ENCODE assay signal across 8 mouse cellular contexts in genomic region chr4:149049351-149050159, GRCm38 (mm10). TPM values are rescaled to one million over a fixed set of nuclear protein-coding genes. Genes with fewer than 3 reads are reported as not detected.
A peak's percentile ranks its signal among the peaks of the same experiment; 100 is the strongest.
DNase-seq lines count a peak whose midpoint lies in the region; ATAC-seq and TF ChIP-seq lines count a peak whose summit lies in the region.

No protein-coding gene starts in this region.

- peak; percentile 17 for DNase-seq in gastrocnemius, adult 18-20 months (ENCODE audit: low spot score)
- DNase-seq in gastrocnemius, postnatal 36 days, result no peak
- DNase-seq in embryonic facial prominence, embryonic 14.5 days (ENCODE audit: low spot score), result peak; percentile 55
- no peak for DNase-seq in liver, postnatal 0 days
- no peak for DNase-seq in left cerebral cortex, adult 18-20 months (ENCODE audit: low spot score in 2 of 2)
- no peak for DNase-seq in layer of hippocampus, postnatal 36 days

- intact Hi-C loops in gastrocnemius, postnatal 36 days (cut with DNase I), result no loop called here

- TF ChIP-seq EP300 in liver, postnatal 0 days (IDR thresholded peaks at IDR 0.05; ENCODE audit: low read depth), result no peak

- H3K9me3 ChIP-seq in embryonic facial prominence, embryonic 14.5 days (ENCODE audit: control insufficient read depth, low read length), result no peaks in the 10 kb centered on the region
- no peaks in the 10 kb centered on the region for H3K9me3 ChIP-seq in hindbrain, embryonic 16.5 days (ENCODE audit: control insufficient read depth, low read length)
- no peaks in the 10 kb centered on the region for H3K9me3 ChIP-seq in liver, postnatal 0 days (ENCODE audit: low read length)
- no peaks in the 10 kb centered on the region for H3K9me3 ChIP-seq in neural tube, embryonic 14.5 days (ENCODE audit: control insufficient read depth, low read length)

- peak; percentile 58 for ATAC-seq in embryonic facial prominence, embryonic 14.5 days (ENCODE audit: low read depth)
- ATAC-seq in hindbrain, embryonic 16.5 days, result peak; percentile 49; the same call in 1 of the 2 replicates
- no peak for ATAC-seq in liver, postnatal 0 days
- ATAC-seq in neural tube, embryonic 14.5 days (ENCODE audit: low read depth), result peak; percentile 44; the same call in 1 of the 2 replicates

- H3K27ac ChIP-seq in embryonic facial prominence, embryonic 14.5 days (replicated peaks; ENCODE audit: low read depth, low read length), result no peak overlapping the region; the same call in 1 of the 2 replicates
- no peak overlapping the region for H3K27ac ChIP-seq in hindbrain, embryonic 16.5 days (ENCODE audit: low read depth, low read length)
- no peak overlapping the region for H3K27ac ChIP-seq in liver, postnatal 0 days (ENCODE audit: low read depth)
- no peak overlapping the region; the same call in 1 of the 2 replicates for H3K27ac ChIP-seq in neural tube, embryonic 14.5 days (ENCODE audit: low read depth, low read length)

- H3K9ac ChIP-seq in embryonic facial prominence, embryonic 14.5 days (ENCODE audit: low read depth, low read length), result no peak overlapping the region
- H3K9ac ChIP-seq in hindbrain, embryonic 16.5 days (ENCODE audit: low read depth, low read length), result no peak overlapping the region
- no peak overlapping the region for H3K9ac ChIP-seq in liver, postnatal 0 days (replicated peaks)
- no peak overlapping the region for H3K9ac ChIP-seq in neural tube, embryonic 14.5 days (replicated peaks; ENCODE audit: low read depth, low read length)

- no peak overlapping the region for H3K4me3 ChIP-seq in embryonic facial prominence, embryonic 14.5 days (ENCODE audit: low read depth, low read length)
- no peak overlapping the region for H3K4me3 ChIP-seq in hindbrain, embryonic 16.5 days (ENCODE audit: low read length)
- H3K4me3 ChIP-seq in liver, postnatal 0 days (ENCODE audit: low read depth, low read length), result no peak overlapping the region
- no peak overlapping the region for H3K4me3 ChIP-seq in neural tube, embryonic 14.5 days (ENCODE audit: low read depth, low read length)

- TF ChIP-seq CTCF in liver, postnatal 0 days (IDR thresholded peaks at IDR 0.05; ENCODE audit: low read depth), result no peak

- peaks cover 17% of the 10 kb centered on the region for H3K4me1 ChIP-seq in embryonic facial prominence, embryonic 14.5 days (ENCODE audit: control insufficient read depth, insufficient read depth, low read length)
- H3K4me1 ChIP-seq in hindbrain, embryonic 16.5 days (ENCODE audit: control insufficient read depth, insufficient read depth, low read depth, low read length), result peaks cover 18% of the 10 kb centered on the region
- H3K4me1 ChIP-seq in liver, postnatal 0 days (ENCODE audit: insufficient read depth), result peaks cover 8% of the 10 kb centered on the region
- H3K4me1 ChIP-seq in neural tube, embryonic 14.5 days (ENCODE audit: control insufficient read depth, insufficient read depth, low read length), result peaks cover 36% of the 10 kb centered on the region

- H3K27me3 ChIP-seq in embryonic facial prominence, embryonic 14.5 days (replicated peaks; ENCODE audit: control insufficient read depth, insufficient read depth, low read length), result no peaks in the 10 kb centered on the region
- H3K27me3 ChIP-seq in hindbrain, embryonic 16.5 days (replicated peaks; ENCODE audit: control insufficient read depth, insufficient read depth, low read length), result no peaks in the 10 kb centered on the region
- H3K27me3 ChIP-seq in liver, postnatal 0 days (ENCODE audit: insufficient read depth, low read length), result no peaks in the 10 kb centered on the region
- 0 out of 2 replicates have a peak, but pooled peaks cover 2% of the 10 kb centered on the region for H3K27me3 ChIP-seq in neural tube, embryonic 14.5 days (ENCODE audit: control insufficient read depth, insufficient read depth, low read length)

- no peaks in the 10 kb centered on the region for H3K36me3 ChIP-seq in embryonic facial prominence, embryonic 14.5 days (ENCODE audit: control insufficient read depth, insufficient read depth, low read length)
- no peaks in the 10 kb centered on the region for H3K36me3 ChIP-seq in hindbrain, embryonic 16.5 days (ENCODE audit: control insufficient read depth, insufficient read depth, low read length)
- 0 out of 2 replicates have a peak, but pooled peaks cover 5% of the 10 kb centered on the region for H3K36me3 ChIP-seq in liver, postnatal 0 days (replicated peaks; ENCODE audit: insufficient read depth, low read length)
- H3K36me3 ChIP-seq in neural tube, embryonic 14.5 days (ENCODE audit: control insufficient read depth, insufficient read depth, low read length), result no peaks in the 10 kb centered on the region

- H3K4me2 ChIP-seq in embryonic facial prominence, embryonic 14.5 days (ENCODE audit: low read depth, low read length), result peak overlapping the region; percentile 20; the same call in 1 of the 2 replicates
- peak overlapping the region; percentile 10; the same call in 1 of the 2 replicates for H3K4me2 ChIP-seq in hindbrain, embryonic 16.5 days (ENCODE audit: low read length)
- peak overlapping the region; percentile 24 for H3K4me2 ChIP-seq in liver, postnatal 0 days (ENCODE audit: low read depth, low read length)
- H3K4me2 ChIP-seq in neural tube, embryonic 14.5 days (ENCODE audit: low read depth, low read length), result 0 out of 2 replicates have a peak overlapping the region, but pooled peaks have one; percentile 7

- 11% methylated on average over 16 of the region's 16 CpGs for WGBS in embryonic facial prominence, embryonic 14.5 days
- WGBS in hindbrain, embryonic 16.5 days, result 9% methylated on average over 16 of the region's 16 CpGs
- 35% methylated on average over 16 of the region's 16 CpGs for WGBS in liver, postnatal 0 days (ENCODE audit: insufficient replicate concordance)
- 2% methylated on average over 16 of the region's 16 CpGs for WGBS in neural tube, embryonic 14.5 days

RNA-seq across cellular contexts. Expression of gene Pex14, which starts 50.1 kb away (rescaled TPM):
- 10 to 100 TPM; 22.8 to 24.0 TPM for total RNA-seq in gastrocnemius, adult 18-20 months (2021)
- total RNA-seq in gastrocnemius, postnatal 36 days (2021), result 10 to 100 TPM; 18.6 to 20.2 TPM
- 38.1 and 41.4 TPM in 2 replicates for polyA plus RNA-seq in embryonic facial prominence, embryonic 14.5 days (2014; fragmentation: Nextera tagmentation; extraction: Ambion mirVana)
- 62.4 and 63.9 TPM in 2 replicates for polyA plus RNA-seq in hindbrain, embryonic 16.5 days (2015; fragmentation: Nextera tagmentation; extraction: Ambion mirVana)
- 47.5 and 53.6 TPM in 2 replicates for polyA plus RNA-seq in liver, postnatal 0 days (2015; fragmentation: Nextera tagmentation; extraction: Ambion mirVana)
- polyA plus RNA-seq in neural tube, embryonic 14.5 days (2014; fragmentation: Nextera tagmentation; extraction: Ambion mirVana), result 40.9 and 44.4 TPM in 2 replicates
- 10 to 100 TPM; 52.1 to 55.0 TPM for total RNA-seq in left cerebral cortex, adult 18-20 months (2021)
- total RNA-seq in layer of hippocampus, postnatal 36 days (2021), result 10 to 100 TPM; 43.6 to 44.0 TPM

RNA-seq across cellular contexts. Expression of gene Dffa, which starts 54.4 kb away (rescaled TPM):
- total RNA-seq in gastrocnemius, adult 18-20 months (2021), result 10 to 100 TPM; 72.7 to 76.3 TPM
- total RNA-seq in gastrocnemius, postnatal 36 days (2021), result 10 to 100 TPM; 57.5 to 65.1 TPM
- polyA plus RNA-seq in embryonic facial prominence, embryonic 14.5 days (2014; fragmentation: Nextera tagmentation; extraction: Ambion mirVana), result 22.9 and 24.3 TPM in 2 replicates
- polyA plus RNA-seq in hindbrain, embryonic 16.5 days (2015; fragmentation: Nextera tagmentation; extraction: Ambion mirVana), result 24.6 and 25.6 TPM in 2 replicates
- polyA plus RNA-seq in liver, postnatal 0 days (2015; fragmentation: Nextera tagmentation; extraction: Ambion mirVana), result 12.5 and 13.4 TPM in 2 replicates
- polyA plus RNA-seq in neural tube, embryonic 14.5 days (2014; fragmentation: Nextera tagmentation; extraction: Ambion mirVana), result 23.8 and 28.0 TPM in 2 replicates
- total RNA-seq in left cerebral cortex, adult 18-20 months (2021), result 10 to 100 TPM; 58.9 to 62.9 TPM
- total RNA-seq in layer of hippocampus, postnatal 36 days (2021), result 10 to 100 TPM; 49.3 to 52.2 TPM

Comparison
In these comparisons a context has a peak if more than half of its experiments do, and no peak if none do; other contexts are left out.
1. DNase-seq: peak in gastrocnemius, adult 18-20 months (single experiment) and embryonic facial prominence, embryonic 14.5 days (single experiment); none in gastrocnemius, postnatal 36 days (0 of 2), liver, postnatal 0 days (single experiment), left cerebral cortex, adult 18-20 months (0 of 2) and layer of hippocampus, postnatal 36 days (0 of 2).
2. Peak in every context shown above with its lines, with median percentiles within 50 percentile points of each other: H3K4me2 ChIP-seq.